Mouse (Mus musculus) embryonic fibroblast, embryonic 13.5 days (primary cell): Measurements from ENCODE around the gene Gm10309.

Experiments
- CTCF ChIP-seq: IDR thresholded peaks from 2 replicates; pipeline ENCODE4 v1.5.1; 2011; ENCODE audit warnings: mild to moderate bottlenecking, control low read depth, low read length, moderate library complexity, borderline replicate concordance; ENCODE audit not compliant: insufficient read depth
- POLR2A ChIP-seq: IDR thresholded peaks from 2 replicates; pipeline ENCODE4 v1.6.1; 2011; ENCODE audit warnings: low read depth, mild to moderate bottlenecking, control low read depth, low read length, moderate library complexity

GRCm38 (mm10) chr17:86522649-86523048, 17.6 kb upstream of the Gm10309 start:
- TF ChIP-seq CTCF (no peak), POLR2A (no peak)
